Mouse (Mus musculus) bone marrow macrophage, adult 2 months (primary cell): ENCODE results near the gene Sirt1.

Source experiments
- CTCF ChIP-seq: IDR thresholded peaks from 2 replicates; pipeline ENCODE4 v1.5.1; 2012; ENCODE audit warnings: low read depth, mild to moderate bottlenecking, low read length, moderate library complexity
- POLR2A ChIP-seq: IDR thresholded peaks from 2 replicates; pipeline ENCODE4 v1.6.1; 2012; ENCODE audit warnings: mild to moderate bottlenecking, low read depth, low read length, borderline replicate concordance

- TF ChIP-seq POLR2A (no peak), CTCF (no peak)
Measured at GRCm38 (mm10) chr10:63429785-63430305, 48.3 kb upstream of the Sirt1 start, which contains the start of gene Ctnna3.
